Mouse (Mus musculus): ENCODE measurements around the gene Fbxw21. TPM values are rescaled to one million over a fixed set of nuclear protein-coding genes. Genes with fewer than 3 reads are reported as not detected.

Gene Fbxw21
- not detected for total RNA-seq (2023)

GRCm38 (mm10) chr9:109161941-109162340 is at the start of gene Fbxw21:
TSS of gene Fbxw21 (minus strand) at chr9:109162041.

DNA sequence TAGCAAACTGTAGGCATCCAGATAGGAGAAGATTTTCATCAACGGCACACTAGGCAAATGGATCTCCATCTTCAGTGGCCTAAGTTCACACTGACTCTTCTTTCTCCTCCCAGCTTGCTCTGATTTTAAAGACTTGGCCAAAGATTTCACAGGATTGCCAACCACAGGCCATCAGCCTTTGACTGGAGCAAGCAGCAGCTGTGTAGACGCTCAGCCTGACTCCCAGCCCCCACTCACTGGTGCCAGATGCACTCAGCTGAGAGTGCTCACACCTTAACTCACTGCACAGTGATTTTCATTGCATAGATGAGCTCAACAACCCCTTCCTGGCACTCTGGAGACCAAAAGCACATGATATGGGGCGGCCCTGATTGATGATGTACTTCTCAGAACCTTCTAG is 34.0 kb upstream of the Fbxw21 start, which contains the start of gene Fbxw13:
Gene Fbxw13, minus strand, starts transcription at position 101 of the 400 bp plus-strand sequence.

GRCm38 (mm10) chr9:109095137-109095982 is 66.5 kb downstream of the Fbxw21 start, which contains the start of gene Plxnb1:
TSS of gene Plxnb1 (plus strand) at chr9:109095389.

Other genes with a start within 250 kb of the Fbxw21 start
- not detected for gene Tmem89, start 247.4 kb downstream of the Fbxw21 start, total RNA-seq (2023)
- 100 to 1,000 TPM; 143 to 152 TPM for gene Uqcrc1, start 225.4 kb downstream of the Fbxw21 start, total RNA-seq (2023)
- gene Col7a1, start 208.5 kb downstream of the Fbxw21 start, total RNA-seq (2023): 1 to 10 TPM; 2.2 to 2.6 TPM
- gene Ucn2, start 176.0 kb downstream of the Fbxw21 start, total RNA-seq (2023): not detected
- gene Pfkfb4, start 170.3 kb downstream of the Fbxw21 start, total RNA-seq (2023): 100 to 1,000 TPM; 152 to 163 TPM
- gene Shisa5, start 123.5 kb downstream of the Fbxw21 start, total RNA-seq (2023): 100 to 1,000 TPM; 192 to 213 TPM
- gene Trex1, start 102.3 kb downstream of the Fbxw21 start, total RNA-seq (2023): 10 to 100 TPM; 47.7 to 51.9 TPM
- gene Atrip, start 87.9 kb downstream of the Fbxw21 start, total RNA-seq (2023): 10 to 100 TPM; 10.4 to 10.5 TPM
- 1 to 10 TPM; 5.2 to 8.0 TPM for gene Ccdc51, start 79.5 kb downstream of the Fbxw21 start, total RNA-seq (2023)
- gene Tma7, start 79.5 kb downstream of the Fbxw21 start, total RNA-seq (2023): 100 to 1,000 TPM; 243 to 254 TPM
- gene Plxnb1, start 66.7 kb downstream of the Fbxw21 start, total RNA-seq (2023): under 1 TPM; 0.11 to 0.68 TPM
- not detected for gene Fbxw13, start 33.9 kb upstream of the Fbxw21 start, total RNA-seq (2023)
- gene Fbxw20, start 72.7 kb upstream of the Fbxw21 start, total RNA-seq (2023): not detected
- gene Fbxw14, start 125.6 kb upstream of the Fbxw21 start, total RNA-seq (2023): not detected
- gene Fbxw28, start 177.6 kb upstream of the Fbxw21 start, total RNA-seq (2023): not detected
- gene Fbxw22, start 242.3 kb upstream of the Fbxw21 start, total RNA-seq (2023): not detected